Mouse (Mus musculus) stomach, postnatal 0 days (tissue): ENCODE measurements around the gene Ybx2.

Source experiments
- CTCF ChIP-seq: IDR thresholded peaks from 2 replicates; pipeline ENCODE4 v1.5.1; 2016; ENCODE audit warnings: antibody characterized with exemption, low read depth, mild to moderate bottlenecking, moderate library complexity
- EP300 ChIP-seq: optimal IDR thresholded peaks from 2 replicates; pipeline ENCODE3; 2016; ENCODE audit warnings: antibody characterized with exemption

DNA sequence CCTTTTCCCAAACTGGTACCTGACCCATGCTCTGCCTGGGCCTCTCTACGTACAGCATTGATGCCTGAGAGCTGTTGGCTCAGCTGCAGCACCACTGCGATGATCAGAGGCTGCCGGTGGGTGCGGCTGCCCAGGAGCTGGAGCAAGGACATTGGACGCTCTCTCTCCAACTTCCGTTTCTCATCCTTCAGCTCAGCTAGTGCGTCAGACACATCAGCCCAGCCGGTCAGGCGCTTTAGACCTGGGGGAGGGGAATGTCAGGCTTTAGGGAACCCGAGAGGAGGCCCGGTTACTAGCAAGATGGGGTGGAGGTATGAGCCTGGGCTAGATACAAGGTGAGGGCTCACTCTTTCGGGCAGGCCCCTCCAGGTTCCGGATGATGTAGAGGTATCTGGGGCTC lies 9.6 kb downstream of the Ybx2 start:
- no peak for TF ChIP-seq CTCF
- TF ChIP-seq EP300: no peak
